Mouse (Mus musculus) megakaryocyte-erythroid progenitor cell, adult 5 weeks (primary cell): ENCODE measurements around the gene Gm28036. TPM values are rescaled to one million over a fixed set of nuclear protein-coding genes. Genes with fewer than 3 reads are reported as not detected.

Source experiments
- polyA plus RNA-seq: library from polyadenylated mRNA; stranded (reverse); fragments of >175 nt; gene quantifications from 2 replicates; pipeline ENCODE4 v1.2.3, GENCODE M21; 2012

Gm28036 gene
- 2.8 and 3.6 TPM in 2 replicates for polyA plus RNA-seq

DNA sequence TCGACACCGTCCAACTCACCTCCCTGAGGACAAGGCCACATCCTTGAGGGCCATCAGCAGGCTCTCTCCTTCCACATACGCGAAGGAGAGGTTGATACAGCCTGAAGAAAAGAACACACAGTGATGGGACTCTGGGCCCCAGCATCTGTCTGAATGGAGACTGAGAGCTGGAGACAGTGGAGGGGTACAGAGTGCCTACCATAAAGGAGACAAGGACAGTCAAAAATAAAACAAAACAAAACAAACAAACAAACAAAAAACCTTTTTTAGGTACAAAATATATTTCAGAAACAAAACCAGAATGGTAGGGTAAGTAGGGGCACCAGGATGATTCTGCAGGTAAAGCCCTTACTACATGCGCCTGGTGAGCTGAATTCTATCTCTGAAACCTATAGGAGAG, at the start of gene Gm28036:
TSS of gene Gm28036 (minus strand) at position 101 of the 400 bp plus-strand sequence.

DNA sequence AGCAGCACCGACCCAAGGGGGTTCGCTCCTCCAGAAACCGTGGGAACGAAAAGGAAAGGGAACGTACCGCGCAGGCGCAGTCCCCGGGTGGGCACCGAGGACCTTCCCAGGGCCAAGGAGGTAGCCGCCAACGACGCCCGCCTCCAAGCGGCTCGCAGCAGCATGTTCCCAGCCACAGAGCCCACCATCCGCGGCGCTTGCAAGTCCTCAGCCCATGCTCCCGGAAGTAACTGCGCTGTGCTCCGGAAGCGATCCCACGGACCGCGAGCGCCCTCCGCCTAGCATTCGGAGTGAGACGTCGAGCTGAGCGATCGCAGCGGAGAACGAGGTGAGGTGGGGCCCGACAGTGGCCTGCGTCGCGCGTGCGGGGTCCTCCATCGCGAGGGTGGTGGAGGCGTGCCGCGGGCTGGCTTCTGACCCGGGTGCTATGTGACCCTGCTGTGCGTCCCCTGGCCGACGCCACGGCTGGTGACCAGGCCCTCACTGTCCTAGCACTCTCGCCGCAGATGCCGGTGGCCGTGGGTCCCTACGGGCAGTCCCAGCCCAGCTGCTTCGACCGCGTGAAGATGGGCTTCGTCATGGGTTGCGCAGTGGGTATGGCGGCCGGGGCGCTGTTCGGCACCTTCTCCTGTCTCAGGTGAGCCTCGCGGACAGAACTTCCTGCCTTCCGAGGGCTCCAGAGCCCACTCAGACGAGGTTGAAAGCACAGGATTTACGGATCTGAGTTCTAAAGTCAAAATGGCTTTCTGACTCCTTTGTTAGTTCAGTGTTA, 17.2 kb upstream of the Gm28036 start, which contains the start of the genes Romo1 and Nfs1:
TSS of gene Romo1 (plus strand) at position 87 of the 772 bp plus-strand sequence.
TSS of gene Nfs1 (minus strand) at position 234 of the 772 bp plus-strand sequence.

DNA sequence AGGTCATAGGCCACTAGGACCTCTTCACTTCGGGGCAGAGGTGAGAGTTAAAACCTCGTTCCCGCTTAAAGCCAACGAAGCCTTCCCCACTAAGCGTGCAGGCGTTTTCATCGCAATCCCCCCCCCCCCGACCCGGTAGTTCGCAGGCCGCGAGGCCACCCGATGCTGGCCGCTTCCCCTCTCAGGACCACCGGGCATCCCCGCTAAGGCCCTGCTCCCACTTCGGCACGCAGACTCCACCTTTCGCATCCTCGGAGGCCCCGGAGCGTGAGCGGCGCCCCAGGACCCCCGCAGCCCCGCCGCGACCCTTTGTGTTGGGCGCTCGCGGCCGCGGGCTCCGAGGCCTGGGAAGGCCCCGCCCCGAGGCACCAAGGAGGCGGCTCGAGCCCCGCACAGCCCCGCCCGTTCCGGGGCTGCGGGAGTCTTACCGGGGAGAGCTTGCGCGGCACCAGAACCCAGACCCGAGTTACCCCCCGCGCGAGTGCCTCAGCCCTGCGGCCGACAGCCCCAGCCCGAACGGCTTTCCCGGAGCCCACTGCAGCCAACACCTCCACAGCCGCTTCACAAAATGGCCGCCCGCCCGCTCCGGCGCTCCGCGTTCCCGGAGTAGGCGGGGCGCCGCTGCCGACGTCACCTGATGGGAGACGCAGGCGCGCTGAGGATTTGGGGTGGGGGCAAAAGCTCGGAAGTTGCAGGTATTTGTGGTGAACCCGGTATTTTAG, 15.4 kb downstream of the Gm28036 start, which contains the start of the genes Cpne1 and Rbm12:
TSS of gene Cpne1 (minus strand) at position 608 of the 722 bp plus-strand sequence.
TSS of gene Rbm12 (minus strand) at position 621 of the 722 bp plus-strand sequence.

DNA sequence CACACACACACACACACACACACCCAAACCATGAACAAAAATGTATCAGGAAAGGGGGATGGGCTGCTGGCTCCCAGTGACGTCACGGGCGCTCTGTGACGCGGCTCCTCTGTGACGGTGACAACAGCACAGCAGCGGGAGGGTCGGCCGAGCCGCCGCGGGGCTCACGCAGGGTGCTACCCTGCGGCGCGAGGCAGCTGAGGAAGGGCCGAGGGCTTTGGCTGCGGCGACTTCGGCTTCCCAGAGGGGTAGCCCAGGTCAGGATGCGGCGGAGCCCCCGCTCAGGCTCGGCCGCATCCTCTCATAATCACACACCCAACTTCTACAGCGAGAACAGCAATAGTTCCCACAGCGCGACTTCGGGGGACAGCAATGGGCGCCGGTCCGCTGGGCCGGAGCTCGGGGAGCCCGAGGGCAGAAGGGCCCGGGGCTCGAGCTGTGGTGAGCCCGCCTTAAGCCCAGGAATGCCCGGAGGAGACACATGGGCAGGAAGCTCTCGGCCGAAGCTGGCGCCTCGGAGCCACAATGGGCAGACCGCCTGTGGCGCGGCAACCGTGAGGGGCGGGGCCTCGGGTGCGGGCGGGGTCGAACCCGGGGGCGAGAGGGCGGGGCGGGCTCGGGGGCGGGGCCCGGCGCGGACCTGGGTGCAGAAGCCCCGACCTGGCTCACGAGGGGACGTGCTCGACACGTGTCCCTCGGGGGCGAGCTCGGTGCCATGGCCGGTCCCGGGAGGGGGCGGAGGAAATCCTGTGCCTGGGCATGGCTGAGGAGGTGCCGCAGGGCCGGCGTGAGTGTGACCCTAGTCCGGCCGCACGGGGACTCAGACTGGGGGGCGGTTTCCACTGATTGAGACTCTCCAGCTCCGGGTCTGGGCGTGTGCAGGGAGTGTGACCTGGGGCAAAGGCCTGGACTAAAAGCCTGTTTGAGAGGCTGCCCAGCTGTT, 61.5 kb downstream of the Gm28036 start, which contains the start of gene Spag4:
TSS of gene Spag4 (plus strand) at position 77 of the 943 bp plus-strand sequence.

DNA sequence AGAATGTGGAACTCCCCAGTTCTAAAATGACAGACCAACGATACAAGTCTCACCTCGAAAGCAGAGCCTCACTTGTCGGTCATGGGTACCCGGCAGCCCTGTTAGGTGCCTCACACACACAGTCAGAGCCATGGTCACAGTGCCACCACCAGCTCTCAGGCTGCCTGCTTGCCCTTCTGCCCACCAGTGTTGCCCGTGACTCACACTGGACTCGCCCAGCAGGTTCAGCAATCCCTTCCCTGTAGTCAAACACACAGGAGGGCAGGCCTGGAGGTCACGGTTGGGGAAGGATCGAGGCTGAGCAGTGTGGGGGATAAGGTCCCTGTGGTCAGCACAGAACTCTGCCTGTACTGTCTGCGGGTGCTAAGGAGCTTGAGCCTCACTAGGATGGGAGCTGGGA, 74.1 kb downstream of the Gm28036 start, which contains the start of gene Fer1l4:
TSS of gene Fer1l4 (minus strand) at position 132 of the 400 bp plus-strand sequence.

Other genes starting within 250 kb of the Gm28036 start
- 6.4 and 7.2 TPM in 2 replicates for gene Uqcc1, start 196.8 kb downstream of the Gm28036 start, polyA plus RNA-seq
- gene Gm15557, start 186.4 kb downstream of the Gm28036 start, polyA plus RNA-seq: not detected in 2 replicates
- not detected in 2 replicates for gene Gdf5, start 181.7 kb downstream of the Gm28036 start, polyA plus RNA-seq
- 24.5 and 39.8 TPM in 2 replicates for gene Cep250, start 170.6 kb downstream of the Gm28036 start, polyA plus RNA-seq
- gene 6430550D23Rik, start 119.1 kb downstream of the Gm28036 start, polyA plus RNA-seq: 0.38 and 1.4 TPM in 2 replicates
- gene Ergic3, start 119.0 kb downstream of the Gm28036 start, polyA plus RNA-seq: 64.6 and 80.7 TPM in 2 replicates
- 0.03 TPM in 1 of 2 replicates, not detected in the other for gene Fer1l4, start 74.1 kb downstream of the Gm28036 start, polyA plus RNA-seq
- 3.5 and 5.3 TPM in 2 replicates for gene Spag4, start 61.9 kb downstream of the Gm28036 start, polyA plus RNA-seq
- 36.1 and 36.4 TPM in 2 replicates for gene Cpne1, start 15.1 kb downstream of the Gm28036 start, polyA plus RNA-seq
- gene Rbm12, start 15.1 kb downstream of the Gm28036 start, polyA plus RNA-seq: 4.0 and 4.6 TPM in 2 replicates
- 262 TPM in 2 replicates for gene Romo1, start 16.9 kb upstream of the Gm28036 start, polyA plus RNA-seq
- 25.1 and 26.9 TPM in 2 replicates for gene Nfs1, start 17.1 kb upstream of the Gm28036 start, polyA plus RNA-seq
- 330 and 499 TPM in 2 replicates for gene Rbm39, start 53.1 kb upstream of the Gm28036 start, polyA plus RNA-seq
- gene Phf20, start 69.4 kb upstream of the Gm28036 start, polyA plus RNA-seq: 31.4 and 48.9 TPM in 2 replicates
- gene Cnbd2, start 185.2 kb upstream of the Gm28036 start, polyA plus RNA-seq: 2.3 and 2.5 TPM in 2 replicates
- gene Scand1, start 185.6 kb upstream of the Gm28036 start, polyA plus RNA-seq: 667 and 724 TPM in 2 replicates